Mouse (Mus musculus) lung, postnatal 0 days (tissue): ENCODE data around the gene St3gal3.

Source experiments
- CTCF ChIP-seq: IDR thresholded peaks from 2 replicates; pipeline ENCODE4 v1.5.1; 2016; ENCODE audit warnings: antibody characterized with exemption, mild to moderate bottlenecking
- EP300 ChIP-seq: IDR thresholded peaks from 2 replicates; pipeline ENCODE4 v1.6.1; 2016; ENCODE audit warnings: antibody characterized with exemption, mild to moderate bottlenecking, control low read depth

GRCm38 (mm10) chr4:117982706-117983105 is 152.0 kb downstream of the St3gal3 start:
- TF ChIP-seq CTCF, result no peak
- no peak for TF ChIP-seq EP300
